Mouse (Mus musculus) c-Kit-positive CD71-negative TER-119-negative erythroid progenitor cells, embryonic 14.5 days (primary cell): ENCODE measurements around the gene Gm30737.
"Not testable (repeated sequence)": the region's sequence is repeated elsewhere in the genome, so short reads cannot be mapped to it uniquely, and the experiment has no call there.

Experiments
- DNase-seq: peaks from one replicate; pipeline ENCODE4 v3.0.0-alpha.2; 2013; ENCODE audit warnings: low read depth

Gene Gm30737

DNA sequence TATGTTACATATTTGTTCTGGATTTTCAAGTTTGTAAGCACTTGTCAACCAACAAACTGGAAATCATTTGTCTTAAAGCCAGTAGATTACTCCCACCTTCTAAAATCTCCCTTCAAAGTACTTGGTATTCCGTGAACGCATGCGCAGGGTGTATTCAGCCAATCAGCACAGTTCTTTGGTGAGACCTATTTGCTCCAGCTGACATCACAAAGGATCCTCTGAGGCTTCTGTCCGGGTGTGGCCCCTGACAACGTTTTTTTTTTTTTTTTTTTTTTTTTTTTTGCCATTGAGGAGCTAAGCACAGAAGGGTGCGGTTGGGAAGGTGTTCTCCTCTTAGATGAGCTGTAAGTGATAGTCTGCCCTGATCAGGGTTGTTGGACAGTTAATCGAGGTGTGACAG is at the start of gene Gm30737:
Gm30737 (plus strand) TSS at position 301 of the 400 bp plus-strand sequence.
- DNase-seq = not testable (repeated sequence)
